Mouse (Mus musculus): ENCODE data around the gene Phf11d. TPM values are rescaled to one million over a fixed set of nuclear protein-coding genes. Genes with fewer than 3 reads are reported as not detected.
"Not testable (repeated sequence)": the region's sequence is repeated elsewhere in the genome, so short reads cannot be mapped to it uniquely, and the experiment has no call there.

The Phf11d gene
- total RNA-seq (2021) = 1 to 10 TPM in 1 of 2 experiments, under 1 TPM in 1; 0.84 to 1.1 TPM
- long read RNA-seq, experiment 1 = 0 reads
- long read RNA-seq, experiment 2, partial matches to known transcripts = 0 of 1 reads
- long read RNA-seq, experiment 2, other reads (novel, unspliced or antisense) = 1 of 1 reads

- DNase-seq (ENCODE audit: low spot score in 2 of 2) = peak in 1 of 2 experiments; percentile 13
- peak within 1 kb of the TSS; percentile 27; the same call in 1 of the 2 replicates for H3K4me3 ChIP-seq
- H3K27ac ChIP-seq = peak within 1 kb of the TSS; percentile 28; the same call in 1 of the 2 replicates
- peak; percentile 45 for TF ChIP-seq CTCF (conservative IDR thresholded peaks at IDR 0.05)
These were observed at the start of gene Phf11d for GRCm38 (mm10) chr14:59365244-59365644. Gene Phf11d, minus strand, starts transcription at chr14:59365470.

GRCm38 (mm10) chr14:59414979-59415378 lies 49.7 kb upstream of the Phf11d start:
- not testable (repeated sequence) for H3K4me3 ChIP-seq; H3K27ac ChIP-seq; DNase-seq (ENCODE audit: low spot score in 2 of 2)

- no peak overlapping the region for H3K4me3 ChIP-seq
- no peak for TF ChIP-seq CTCF (conservative IDR thresholded peaks at IDR 0.05)
- no peak for DNase-seq (ENCODE audit: low spot score in 2 of 2)
- H3K27ac ChIP-seq = no peak overlapping the region
These were observed 31.7 kb upstream of the Phf11d start for GRCm38 (mm10) chr14:59396999-59397398.

- Histone ChIP-seq H3K27ac (no peak within 1 kb of the TSS), H3K4me3 (no peak within 1 kb of the TSS)
- no peak for DNase-seq (ENCODE audit: low spot score in 2 of 2)
- no peak for TF ChIP-seq CTCF (conservative IDR thresholded peaks at IDR 0.05)
These were observed 30.0 kb upstream of the Phf11d start, which contains the start of gene Phf11c for GRCm38 (mm10) chr14:59395281-59395680. Gene Phf11c, minus strand, starts transcription at chr14:59395381.

- H3K4me3 ChIP-seq, H3K27ac ChIP-seq: not testable (repeated sequence)
- peak; percentile 70 for TF ChIP-seq CTCF (conservative IDR thresholded peaks at IDR 0.05)
- DNase-seq (ENCODE audit: low spot score in 2 of 2) = peak; percentile 13 to 23
These were observed 24.9 kb upstream of the Phf11d start for GRCm38 (mm10) chr14:59390181-59390580.

- H3K4me3 ChIP-seq = no peak overlapping the region
- H3K27ac ChIP-seq = no peak overlapping the region
- TF ChIP-seq CTCF (conservative IDR thresholded peaks at IDR 0.05) = no peak
- no peak for DNase-seq (ENCODE audit: low spot score in 2 of 2)
These were observed 24.3 kb upstream of the Phf11d start for GRCm38 (mm10) chr14:59389532-59389931.

- no peak for DNase-seq (ENCODE audit: low spot score in 2 of 2)
- Histone ChIP-seq H3K27ac (no peak overlapping the region), H3K4me3 (no peak overlapping the region)
- TF ChIP-seq CTCF (conservative IDR thresholded peaks at IDR 0.05) = no peak
These were observed 5.2 kb upstream of the Phf11d start for GRCm38 (mm10) chr14:59370348-59371068.

- H3K4me3 ChIP-seq = no peak overlapping the region
- TF ChIP-seq CTCF (conservative IDR thresholded peaks at IDR 0.05) = no peak
- no peak for DNase-seq (ENCODE audit: low spot score in 2 of 2)
- H3K27ac ChIP-seq = no peak overlapping the region
These were observed 1.3 kb upstream of the Phf11d start for GRCm38 (mm10) chr14:59366386-59367105.

GRCm38 (mm10) chr14:59341189-59341588 lies 24.1 kb downstream of the Phf11d start, which contains the start of gene Phf11b:
Gene Phf11b, minus strand, starts transcription at chr14:59341351.
- H3K4me3 ChIP-seq; H3K27ac ChIP-seq; DNase-seq (ENCODE audit: low spot score in 2 of 2): not testable (repeated sequence)

GRCm38 (mm10) chr14:59339541-59339940 lies 25.7 kb downstream of the Phf11d start:
- no peak for TF ChIP-seq CTCF (conservative IDR thresholded peaks at IDR 0.05)
- no peak for DNase-seq (ENCODE audit: low spot score in 2 of 2)
- Histone ChIP-seq H3K4me3 (no peak overlapping the region), H3K27ac (no peak overlapping the region)

GRCm38 (mm10) chr14:59336056-59336455 lies 29.2 kb downstream of the Phf11d start:
- not testable (repeated sequence) for H3K27ac ChIP-seq; H3K4me3 ChIP-seq; DNase-seq (ENCODE audit: low spot score in 2 of 2)

GRCm38 (mm10) chr14:59330499-59330898 lies 34.8 kb downstream of the Phf11d start:
- peak; percentile 14 to 18 for DNase-seq (ENCODE audit: low spot score in 2 of 2)
- peak; percentile 69 for TF ChIP-seq CTCF (conservative IDR thresholded peaks at IDR 0.05)
- H3K27ac ChIP-seq, H3K4me3 ChIP-seq: not testable (repeated sequence)

- H3K4me3 ChIP-seq; H3K27ac ChIP-seq; DNase-seq (ENCODE audit: low spot score in 2 of 2): not testable (repeated sequence)
These were observed 45.3 kb downstream of the Phf11d start for GRCm38 (mm10) chr14:59319970-59320369.

GRCm38 (mm10) chr14:59319036-59319435 lies 46.2 kb downstream of the Phf11d start:
- DNase-seq (ENCODE audit: low spot score in 2 of 2); H3K4me3 ChIP-seq; H3K27ac ChIP-seq: not testable (repeated sequence)

Other genes starting within 250 kb of the Phf11d start
- gene 1700129C05Rik, start 222.6 kb downstream of the Phf11d start, total RNA-seq (2021) = not detected
- gene Gm5142, start 186.7 kb downstream of the Phf11d start, total RNA-seq (2021) = not detected
- 10 to 100 TPM; 34.3 to 34.9 TPM for gene Rcbtb1, start 164.3 kb downstream of the Phf11d start, total RNA-seq (2021)
- not detected for gene Gm6904, start 105.3 kb downstream of the Phf11d start, total RNA-seq (2021)
- gene Phf11a, start 67.9 kb downstream of the Phf11d start, total RNA-seq (2021) = not detected
- not detected for gene Phf11b, start 24.1 kb downstream of the Phf11d start, total RNA-seq (2021)
- under 1 TPM; 0.47 to 0.72 TPM for gene Phf11c, start 29.9 kb upstream of the Phf11d start, total RNA-seq (2021)
- gene Setdb2, start 75.4 kb upstream of the Phf11d start, total RNA-seq (2021) = 1 to 10 TPM; 4.9 to 5.3 TPM
- 10 to 100 TPM; 21.0 to 21.7 TPM for gene Cab39l, start 75.5 kb upstream of the Phf11d start, total RNA-seq (2021)
- gene Cdadc1, start 232.5 kb upstream of the Phf11d start, total RNA-seq (2021) = 10 to 100 TPM; 65.5 to 71.3 TPM

All from layer of hippocampus, adult 2 months (tissue).